Mouse (Mus musculus) central nervous system, embryonic 18 days (tissue): ENCODE data around the gene Zic4. TPM values are rescaled to one million over a fixed set of nuclear protein-coding genes. Genes with fewer than 3 reads are reported as not detected.

Source experiments
- polyA plus RNA-seq: library from polyadenylated mRNA; depleted of rRNA; stranded (reverse); fragments of >200 nt; gene quantifications from 2 replicates; pipeline ENCODE4 v1.2.3, GENCODE M21; 2012; rRNA removed

The Zic4 gene
- polyA plus RNA-seq, result 27.2 and 52.0 TPM in 2 replicates

DNA sequence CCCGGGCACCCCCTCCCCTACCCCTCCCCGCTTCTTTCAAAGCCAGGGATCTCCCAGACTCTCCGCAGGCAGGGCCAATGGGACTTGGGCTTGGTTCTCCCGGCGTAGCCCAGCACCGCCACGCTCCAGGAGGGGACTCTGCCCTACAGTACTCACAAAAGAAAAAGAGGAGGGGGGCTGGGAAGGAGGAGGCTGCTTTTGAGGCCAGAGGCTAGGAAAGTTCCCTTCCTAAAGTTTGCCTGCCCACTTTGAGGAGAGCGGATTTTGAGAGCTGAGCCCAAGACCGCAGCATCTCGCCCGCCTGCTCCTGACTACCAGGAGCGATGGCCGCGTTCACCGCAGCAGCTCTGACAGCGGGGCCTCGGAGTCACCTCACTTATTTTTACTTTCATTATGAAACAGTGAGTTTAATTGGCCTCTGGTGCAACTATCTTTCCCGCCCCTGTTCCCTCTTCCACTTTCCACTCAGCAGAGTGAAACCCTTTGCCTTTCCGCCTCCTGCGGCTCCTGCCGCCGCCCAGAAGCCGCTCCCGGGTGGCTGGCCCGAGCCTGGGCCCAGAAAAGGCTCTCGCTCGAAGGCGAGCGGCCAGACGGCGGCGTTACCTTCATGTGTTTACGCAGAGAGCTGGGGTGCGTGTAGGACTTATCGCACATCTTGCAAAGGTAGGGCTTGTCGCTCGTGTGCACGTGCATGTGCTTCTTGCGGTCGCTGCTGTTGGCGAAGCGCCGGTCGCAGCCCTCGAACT lies at the start of gene Zic4:
Gene Zic4, plus strand, starts transcription at position 558 of the 746 bp plus-strand sequence.

DNA sequence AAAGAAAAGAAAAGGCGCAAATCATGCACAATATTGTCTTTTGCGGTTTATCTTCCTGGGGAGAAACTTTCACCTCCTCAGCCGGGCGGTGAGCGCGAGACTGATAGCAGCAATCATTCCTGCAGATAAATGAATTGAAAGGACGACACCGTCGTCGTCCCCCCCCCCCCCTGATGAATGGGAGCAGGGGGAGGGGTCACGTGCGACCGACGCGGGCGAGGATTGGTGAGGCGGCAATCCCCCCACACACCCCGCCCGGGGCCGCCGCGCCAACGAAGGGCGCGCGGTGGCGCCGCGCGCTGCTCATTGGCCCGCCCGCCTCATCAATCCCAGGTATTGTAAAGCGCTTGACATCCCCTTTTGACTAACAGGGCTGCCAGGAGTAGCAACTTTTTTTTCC lies 3.5 kb downstream of the Zic4 start, which contains the start of gene Zic1:
Gene Zic1, minus strand, starts transcription at position 147 of the 400 bp plus-strand sequence.

Other genes with a start within 250 kb of the Zic4 start
- 148 and 208 TPM in 2 replicates for gene Zic1, start 3.4 kb downstream of the Zic4 start, polyA plus RNA-seq